Mouse (Mus musculus) C2C12 (cell line): Measurements from ENCODE around the gene Gm2115. TPM values are rescaled to one million over a fixed set of nuclear protein-coding genes. Genes with fewer than 3 reads are reported as not detected.

Experiments used
- H3K27me3 ChIP-seq: one replicate; pipeline ENCODE4 v1.6.1; 2011; ENCODE audit not compliant: control insufficient read depth, insufficient read depth, insufficient read length
- H3K36me3 ChIP-seq: one replicate; pipeline ENCODE4 v1.6.1; 2011; ENCODE audit not compliant: control insufficient read depth, insufficient read depth
- H3K4me3 ChIP-seq: one replicate; pipeline ENCODE4 v1.5.1; 2011; ENCODE audit warnings: mild to moderate bottlenecking, control low read depth; ENCODE audit not compliant: poor library complexity, insufficient read depth, severe bottlenecking
- H3K79me2 ChIP-seq: one replicate; pipeline ENCODE4 v1.6.1; 2011; ENCODE audit not compliant: control insufficient read depth, insufficient read depth
- H3K79me3 ChIP-seq: one replicate; pipeline ENCODE4 v1.6.1; 2011; ENCODE audit warnings: low read depth, control low read depth
- H3ac ChIP-seq: one replicate; pipeline ENCODE3; 2011; ENCODE audit warnings: low read depth; ENCODE audit not compliant: control insufficient read depth, insufficient read length
- CEBPB ChIP-seq: IDR thresholded peaks from one replicate; pipeline ENCODE4 v1.6.1; 2011; ENCODE audit warnings: low read depth, mild to moderate bottlenecking, control low read depth, moderate library complexity
- CTCF ChIP-seq: IDR thresholded peaks from one replicate; pipeline ENCODE4 v1.5.1; 2011; ENCODE audit not compliant: control insufficient read depth, insufficient read depth, insufficient read length
- FOSL1 ChIP-seq: IDR thresholded peaks from one replicate; pipeline ENCODE4 v1.8.0; 2011; ENCODE audit warnings: mild to moderate bottlenecking, low read length; ENCODE audit not compliant: poor library complexity, insufficient read depth, severe bottlenecking
- MAX ChIP-seq: IDR thresholded peaks from one replicate; pipeline ENCODE4 v1.6.1; 2011; ENCODE audit warnings: mild to moderate bottlenecking, control low read depth
- MYOD1 ChIP-seq: IDR thresholded peaks from one replicate; pipeline ENCODE4 v1.6.1; 2011; ENCODE audit warnings: low read depth; ENCODE audit not compliant: control insufficient read depth, insufficient read length
- MYOG ChIP-seq: IDR thresholded peaks from one replicate; pipeline ENCODE4 v1.6.1; 2011; ENCODE audit not compliant: control insufficient read depth, insufficient read length; ENCODE audit errors: extremely low read depth
- USF1 ChIP-seq: IDR thresholded peaks from one replicate; pipeline ENCODE4 v1.6.1; 2011; ENCODE audit warnings: low read depth, mild to moderate bottlenecking, control low read depth, moderate library complexity
- polyA plus RNA-seq: library from polyadenylated mRNA; unstranded; fragments of >200 nt; fragmentation: generic; extraction: Trizol; gene quantifications from one replicate; pipeline ENCODE4 v1.2.1, GENCODE M21; 2012; ENCODE audit warnings: missing spikeins

Gm2115 gene
- polyA plus RNA-seq, 1 experiment = 15.0 TPM

DNA sequence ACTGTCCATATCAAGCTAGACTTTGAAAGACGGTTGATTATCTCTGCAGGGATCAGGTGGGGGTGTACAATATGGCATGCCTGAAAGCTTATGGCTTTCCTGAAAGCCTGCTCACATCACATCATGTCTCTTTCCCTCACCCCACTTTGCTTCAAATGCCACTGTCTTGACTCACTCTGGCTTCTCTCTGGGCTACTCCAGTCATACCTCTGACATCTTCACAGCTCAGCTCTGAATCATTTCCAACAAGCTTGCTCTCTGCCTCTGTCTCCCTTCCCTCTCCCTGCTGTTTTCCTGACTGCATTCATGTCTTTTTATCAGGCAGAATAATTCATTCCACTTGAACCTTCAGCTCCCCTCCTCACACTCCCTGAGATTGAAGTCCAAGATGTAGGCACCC lies 7.4 kb upstream of the Gm2115 start:
- H3K79me3 ChIP-seq = no peaks in the 10 kb centered on the region
- no peak overlapping the region for H3K4me3 ChIP-seq
- H3K27me3 ChIP-seq = no peaks in the 10 kb centered on the region
- no peaks in the 10 kb centered on the region for H3K79me2 ChIP-seq
- TF ChIP-seq MYOG (no peak), FOSL1 (peak; percentile 32), MYOD1 (peak; percentile 4)
- H3ac ChIP-seq = no peak overlapping the region
- no peaks in the 10 kb centered on the region for H3K36me3 ChIP-seq

DNA sequence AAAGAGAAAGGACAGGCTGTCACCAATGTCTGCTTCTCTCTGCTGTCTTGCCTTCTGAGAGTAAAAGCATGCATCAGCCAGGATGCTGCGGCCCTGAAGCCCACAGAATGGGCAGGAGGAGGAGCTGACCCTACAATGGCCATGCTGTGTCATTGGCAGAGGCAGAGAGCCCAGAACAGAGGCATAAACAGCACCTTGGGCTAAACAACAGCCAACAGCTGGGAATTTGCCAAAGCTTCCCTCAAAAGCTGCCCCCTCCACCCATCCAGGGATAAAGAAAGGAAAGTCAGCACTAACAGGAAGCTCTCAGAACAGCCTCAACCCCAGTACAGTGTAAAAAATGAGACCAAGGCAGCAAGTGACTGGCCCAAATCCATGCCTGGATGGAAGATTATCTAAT lies 6.3 kb upstream of the Gm2115 start:
- Histone ChIP-seq H3K36me3 (no peaks in the 10 kb centered on the region), H3ac (no peak overlapping the region), H3K4me3 (no peak overlapping the region)

DNA sequence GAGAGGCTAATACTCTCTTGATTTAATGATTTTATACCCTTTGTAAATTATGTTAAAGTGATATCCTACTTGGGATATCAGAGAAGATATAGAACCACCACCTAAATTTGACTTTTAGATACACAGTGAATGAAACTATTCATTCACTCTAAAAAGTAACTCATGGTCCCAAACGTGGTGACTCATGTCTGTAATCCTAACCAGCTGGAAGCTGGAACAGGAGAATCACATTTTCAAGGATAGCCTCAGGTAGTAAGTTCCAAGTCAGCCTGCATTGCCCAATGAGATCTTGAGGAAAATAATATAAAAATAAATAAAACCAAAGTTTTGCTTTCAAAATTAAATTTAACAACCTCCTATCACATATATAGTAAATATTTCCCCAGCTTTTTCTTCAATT lies 2.6 kb upstream of the Gm2115 start:
- Histone ChIP-seq H3K27me3 (no peaks in the 10 kb centered on the region), H3K79me2 (peaks cover 25% of the 10 kb centered on the region), H3K4me3 (no peak overlapping the region), H3ac (no peak overlapping the region), H3K36me3 (no peaks in the 10 kb centered on the region), H3K79me3 (peaks cover 7% of the 10 kb centered on the region)
- TF ChIP-seq MYOG (no peak), MAX (no peak), CTCF (no peak), CEBPB (no peak), FOSL1 (no peak), USF1 (no peak), MYOD1 (no peak)

More for the DNA sequence above, 6.3 kb upstream of the Gm2115 start:
- Histone ChIP-seq H3K79me2 (no peaks in the 10 kb centered on the region), H3K27me3 (no peaks in the 10 kb centered on the region), H3K79me3 (no peaks in the 10 kb centered on the region)
- TF ChIP-seq MAX (no peak), CTCF (no peak), USF1 (no peak), FOSL1 (no peak), MYOG (no peak), MYOD1 (no peak), CEBPB (no peak)

DNA sequence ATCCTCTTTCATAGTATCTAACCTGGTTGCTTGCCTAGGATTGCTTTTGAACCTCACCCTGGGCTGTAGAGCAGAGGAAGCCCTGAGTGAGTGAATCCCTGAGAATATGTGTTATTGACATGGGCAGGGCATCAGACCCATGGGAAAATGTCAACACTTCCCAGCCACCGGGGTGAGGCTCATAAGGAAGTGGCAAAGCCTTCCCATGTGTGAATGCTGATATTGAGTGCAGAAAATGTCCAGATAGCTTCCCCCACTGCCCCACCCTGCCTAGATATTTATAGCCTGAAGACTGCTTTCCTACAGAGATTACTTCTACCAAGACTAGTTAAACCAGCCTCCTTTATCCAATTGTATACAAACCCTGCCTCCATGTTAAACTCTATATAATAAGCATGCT lies 4.0 kb downstream of the Gm2115 start:
- Histone ChIP-seq H3K79me2 (peaks cover 83% of the 10 kb centered on the region), H3K4me3 (no peak overlapping the region), H3K27me3 (no peaks in the 10 kb centered on the region), H3ac (no peak overlapping the region), H3K36me3 (peaks cover 15% of the 10 kb centered on the region), H3K79me3 (peaks cover 28% of the 10 kb centered on the region)
- TF ChIP-seq USF1 = no peak
- TF ChIP-seq MYOD1 = no peak
- TF ChIP-seq CTCF = no peak

DNA sequence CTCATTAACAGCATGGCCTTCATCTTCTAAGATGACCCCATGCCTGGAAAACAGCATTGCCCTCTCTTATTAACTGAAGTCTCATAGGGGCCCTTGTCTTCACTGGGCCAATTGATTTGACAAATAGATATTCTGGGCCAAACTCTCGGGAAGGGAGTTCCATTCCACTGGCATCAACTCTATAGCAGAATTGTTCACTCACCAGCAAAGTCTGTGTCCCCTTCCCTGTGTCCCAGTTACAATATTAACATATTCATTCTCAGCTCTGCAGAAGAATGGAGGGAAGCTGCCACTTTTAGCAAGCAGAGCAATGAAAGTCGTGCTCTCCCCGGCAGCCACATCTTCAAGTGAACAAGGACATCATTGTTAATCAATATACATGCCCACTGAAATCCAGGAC lies 5.9 kb downstream of the Gm2115 start:
- Histone ChIP-seq H3K79me3 (peaks cover 25% of the 10 kb centered on the region), H3ac (no peak overlapping the region), H3K4me3 (no peak overlapping the region), H3K27me3 (no peaks in the 10 kb centered on the region), H3K36me3 (peaks cover 15% of the 10 kb centered on the region), H3K79me2 (peaks cover 90% of the 10 kb centered on the region)
- no peak for TF ChIP-seq CTCF
- TF ChIP-seq MAX = no peak
- no peak for TF ChIP-seq MYOG
- TF ChIP-seq MYOD1 = no peak
- TF ChIP-seq FOSL1 = no peak
- TF ChIP-seq CEBPB = no peak
- no peak for TF ChIP-seq USF1

DNA sequence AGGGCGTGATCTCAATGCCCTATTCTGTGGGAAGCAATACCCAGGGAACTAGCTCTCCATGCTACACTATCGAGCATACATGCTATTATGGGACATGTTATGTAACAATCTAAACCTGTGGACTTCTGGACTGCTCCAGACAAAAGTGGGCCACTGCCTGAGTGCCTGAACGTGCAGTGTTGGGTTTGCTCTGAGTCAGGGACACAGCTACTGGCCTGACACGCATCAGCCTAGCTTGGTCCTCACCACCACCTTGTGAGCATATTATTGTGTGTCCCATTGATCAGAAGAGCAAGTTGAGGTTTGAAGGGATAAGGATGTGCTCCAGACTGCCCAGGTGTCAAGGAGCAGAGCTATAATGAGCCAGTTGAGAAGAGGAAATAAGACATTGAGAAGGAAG lies 16.2 kb downstream of the Gm2115 start:
- Histone ChIP-seq H3K27me3 (no peaks in the 10 kb centered on the region), H3K79me2 (peaks cover 40% of the 10 kb centered on the region), H3K79me3 (peaks cover 11% of the 10 kb centered on the region), H3K4me3 (no peak overlapping the region), H3ac (no peak overlapping the region), H3K36me3 (no peaks in the 10 kb centered on the region)
- no peak for TF ChIP-seq MAX
- TF ChIP-seq FOSL1 = no peak
- no peak for TF ChIP-seq CEBPB
- no peak for TF ChIP-seq USF1
- no peak for TF ChIP-seq MYOG
- no peak for TF ChIP-seq MYOD1
- no peak for TF ChIP-seq CTCF
